Mouse (Mus musculus): ENCODE measurements around the gene Cd164. TPM values are rescaled to one million over a fixed set of nuclear protein-coding genes. Genes with fewer than 3 reads are reported as not detected.
A peak's percentile ranks its signal among the peaks of the same experiment; 100 is the strongest.
"Not testable (repeated sequence)": the region's sequence is repeated elsewhere in the genome, so short reads cannot be mapped to it uniquely, and the experiment has no call there.

Cd164 gene
- total RNA-seq, 2 experiments from 2014 or later: 52.3 to 87.6 TPM

DNA sequence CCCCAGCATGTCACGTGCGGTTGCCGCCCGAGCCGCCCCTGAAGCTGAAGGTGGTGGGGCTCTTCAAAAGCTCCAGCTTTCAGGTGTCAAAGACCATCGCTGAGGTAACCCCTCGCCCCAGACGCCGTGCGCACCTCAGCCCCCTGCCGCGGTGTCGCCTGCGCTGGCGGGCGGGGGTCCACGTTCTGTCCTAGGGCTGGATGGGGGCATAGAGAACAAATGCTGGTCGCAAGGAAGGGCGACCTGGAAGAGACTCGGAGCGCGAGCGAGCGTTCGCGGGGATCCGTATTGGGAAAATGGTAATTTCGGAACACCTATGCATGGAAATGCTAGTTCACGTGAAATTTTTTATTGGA is 28.7 kb upstream of the Cd164 start:
- no peak for ATAC-seq (replicated peaks; ENCODE audit: low FRiP score, poor library complexity, severe bottlenecking)

GRCm38 (mm10) chr10:41491111-41491510 is 28.1 kb upstream of the Cd164 start:
- no peak for ATAC-seq (replicated peaks; ENCODE audit: low FRiP score, poor library complexity, severe bottlenecking)

DNA sequence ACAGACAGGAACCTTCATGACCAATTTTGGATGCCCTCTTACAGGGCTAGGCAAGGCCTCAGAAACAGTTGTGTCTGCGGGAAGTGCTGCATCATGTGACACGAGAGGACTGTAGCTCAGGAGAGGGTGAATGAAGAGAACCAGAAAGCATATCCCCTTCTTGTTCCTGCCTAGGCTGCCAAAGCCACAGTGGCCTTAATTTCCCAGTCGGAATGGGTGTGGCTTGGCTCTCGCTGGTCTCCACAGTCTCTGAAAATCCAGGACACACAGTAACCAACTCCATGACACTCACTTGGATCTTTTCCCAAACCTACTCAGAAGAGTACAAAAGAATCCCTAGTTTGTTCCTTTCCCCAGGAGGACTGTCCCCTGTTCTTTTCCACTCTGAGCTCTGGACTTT is 18.3 kb upstream of the Cd164 start:
- no peak for ATAC-seq (replicated peaks; ENCODE audit: low FRiP score, poor library complexity, severe bottlenecking)

DNA sequence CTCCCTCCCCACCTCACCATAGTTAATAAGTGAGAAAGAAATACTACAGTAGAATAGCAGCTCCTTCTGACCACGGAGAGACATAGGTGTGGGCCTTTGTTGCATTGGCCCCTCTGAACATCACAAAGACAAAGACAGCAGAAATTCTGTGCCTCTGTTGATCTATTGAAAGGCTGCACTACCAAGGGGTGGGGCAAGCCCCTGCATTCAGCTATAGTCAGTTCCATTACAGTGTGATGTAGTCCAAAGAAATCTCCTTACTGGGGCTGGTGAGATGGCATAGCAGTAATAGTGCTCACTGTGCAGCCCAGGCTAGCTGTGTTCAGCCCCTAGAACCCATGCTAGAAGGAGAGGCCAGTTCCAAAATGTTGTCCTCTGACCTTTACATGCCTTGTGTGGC is 14.2 kb upstream of the Cd164 start:
- ATAC-seq (replicated peaks; ENCODE audit: low FRiP score, poor library complexity, severe bottlenecking): no peak

DNA sequence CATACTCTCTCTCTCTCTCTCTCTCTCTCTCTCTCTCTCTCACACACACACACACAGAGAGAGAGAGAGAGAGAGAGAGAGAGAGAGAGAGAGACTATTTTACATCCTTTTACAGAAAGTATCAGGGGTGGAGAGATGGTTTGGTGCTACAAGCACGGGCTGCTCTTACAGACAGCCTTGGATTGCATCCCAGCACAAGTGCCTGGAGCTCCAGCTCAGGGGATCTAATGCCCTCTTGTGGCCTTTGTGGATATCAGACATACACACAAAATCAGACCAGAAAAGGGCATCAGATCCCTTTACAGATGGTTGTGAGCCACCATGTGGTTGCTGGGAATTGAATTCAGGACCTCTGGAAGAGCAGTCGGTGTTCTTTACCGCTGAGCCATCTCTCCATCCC is 13.8 kb upstream of the Cd164 start:
- ATAC-seq (replicated peaks; ENCODE audit: low FRiP score, poor library complexity, severe bottlenecking): not testable (repeated sequence)

DNA sequence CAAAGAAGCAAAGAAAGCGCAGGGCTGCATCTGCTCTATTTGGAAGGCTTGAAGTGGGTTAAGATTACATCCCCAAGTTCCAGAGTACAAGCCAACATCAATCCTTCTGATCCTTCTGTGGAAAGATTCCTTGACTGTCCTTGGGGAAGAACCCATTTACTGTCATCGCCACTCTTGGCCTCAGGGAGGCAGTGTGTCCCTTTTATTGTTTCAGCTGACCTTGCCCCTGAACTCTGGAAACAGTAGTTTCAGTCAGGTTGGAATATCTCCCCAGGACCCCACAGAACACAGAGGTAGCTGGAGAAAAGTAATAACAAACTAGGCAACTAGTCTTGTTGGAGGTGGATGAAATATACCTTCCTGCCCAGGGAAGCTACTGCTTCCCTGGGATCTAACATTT is 10.1 kb upstream of the Cd164 start:
- no peak for ATAC-seq (replicated peaks; ENCODE audit: low FRiP score, poor library complexity, severe bottlenecking)

DNA sequence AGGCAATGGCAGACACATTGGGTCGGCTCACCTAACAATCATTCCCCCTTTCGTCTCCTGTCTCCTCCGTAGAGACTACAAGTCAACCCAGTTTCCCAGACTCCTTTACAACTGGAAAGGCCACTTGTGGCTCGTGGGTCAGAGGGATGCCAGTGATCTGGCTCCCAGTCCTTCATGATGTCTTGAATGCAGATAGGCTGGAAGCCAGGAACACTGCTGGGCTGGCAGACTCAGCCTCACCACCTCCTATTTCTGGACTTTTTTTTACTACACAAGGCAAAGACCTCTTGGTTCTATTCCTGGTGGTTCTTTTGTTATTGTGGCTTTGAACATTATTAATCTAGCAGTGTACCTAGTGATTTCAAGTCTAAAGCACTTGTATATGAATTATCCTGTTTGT is 4.9 kb upstream of the Cd164 start:
- no peak for ATAC-seq (replicated peaks; ENCODE audit: low FRiP score, poor library complexity, severe bottlenecking)

- ATAC-seq (replicated peaks; ENCODE audit: low FRiP score, poor library complexity, severe bottlenecking): no peak
Measured at GRCm38 (mm10) chr10:41514921-41515320, 4.3 kb upstream of the Cd164 start.

DNA sequence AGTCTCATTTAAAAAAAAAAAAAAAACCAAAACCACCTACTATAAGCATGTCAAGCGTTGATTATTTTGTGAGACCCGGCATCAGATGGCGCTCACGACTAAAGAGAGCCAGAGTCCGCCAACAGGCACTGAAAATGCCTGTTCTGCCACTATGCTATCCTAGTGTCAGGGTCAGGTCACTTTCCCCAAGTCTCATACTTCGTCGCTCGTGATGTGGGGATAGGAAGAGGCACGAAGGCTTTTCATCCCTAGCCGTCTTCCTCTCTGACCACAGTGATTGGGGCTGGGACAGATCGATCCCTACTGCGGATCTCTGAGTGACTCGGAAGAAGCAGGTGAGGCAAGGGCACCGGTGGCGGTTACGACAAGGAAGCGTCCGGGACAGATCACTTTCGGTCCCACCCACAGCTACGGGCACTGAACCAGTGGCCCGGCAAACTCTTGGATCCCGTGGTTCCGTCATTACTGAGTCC is 670 bp upstream of the Cd164 start:
- peak; percentile 78 for ATAC-seq (replicated peaks; ENCODE audit: low FRiP score, poor library complexity, severe bottlenecking)

DNA sequence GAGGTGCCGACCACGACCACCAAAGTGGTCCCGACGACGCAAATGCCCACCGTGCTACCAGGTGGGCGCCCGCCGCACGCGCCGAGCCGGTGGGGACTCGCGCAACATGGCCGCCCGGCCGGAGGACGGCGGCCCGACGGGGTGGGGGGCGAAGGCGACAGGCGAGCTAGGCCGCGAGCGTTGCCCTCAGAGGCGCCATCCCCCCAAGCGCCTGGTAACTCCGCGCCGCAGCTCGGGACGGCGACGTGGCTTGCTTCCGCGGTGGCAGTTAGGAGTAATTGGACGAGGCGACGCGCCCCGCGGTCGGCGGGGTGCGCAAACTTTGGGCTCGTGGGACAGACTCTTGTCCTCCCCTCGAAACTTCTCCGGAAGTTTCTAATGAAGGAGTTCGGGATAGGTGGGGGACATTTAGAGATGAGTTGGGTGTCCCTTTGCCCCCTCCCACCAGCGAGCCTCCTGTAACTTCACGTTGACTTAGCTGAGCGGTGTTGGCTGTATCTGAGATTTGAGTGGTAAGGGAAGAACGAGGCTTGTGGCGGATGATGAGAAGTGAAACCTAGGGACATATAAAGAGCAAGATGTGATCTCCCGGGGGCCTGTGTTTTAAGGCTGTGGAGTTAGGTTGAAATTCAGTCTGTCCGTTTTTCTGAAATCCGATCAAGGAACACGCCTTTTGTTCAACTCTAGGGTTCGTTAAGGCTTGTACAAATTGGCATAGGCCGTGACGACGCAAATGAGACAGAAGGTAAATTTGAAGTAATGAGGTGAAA is 611 bp downstream of the Cd164 start:
- ATAC-seq (replicated peaks; ENCODE audit: low FRiP score, poor library complexity, severe bottlenecking): peak; percentile 37; the same call in 1 of the 2 replicates

DNA sequence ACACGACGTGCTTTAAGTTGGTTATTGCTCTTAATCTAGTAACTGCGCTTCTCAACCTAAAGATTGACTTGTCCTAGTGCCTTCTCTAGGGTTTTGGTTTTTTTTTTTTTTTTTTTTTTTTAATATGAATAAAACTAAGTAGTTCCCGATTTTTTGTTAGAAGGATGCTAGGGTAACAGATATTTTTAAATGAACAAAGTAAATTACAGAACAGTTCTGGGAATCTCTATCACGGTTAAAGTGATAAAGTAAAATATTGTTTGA is 1.1 kb downstream of the Cd164 start:
- no peak for ATAC-seq (replicated peaks; ENCODE audit: low FRiP score, poor library complexity, severe bottlenecking)

- no peak for ATAC-seq (replicated peaks; ENCODE audit: low FRiP score, poor library complexity, severe bottlenecking)
Measured at GRCm38 (mm10) chr10:41523386-41523785, 4.2 kb downstream of the Cd164 start.

GRCm38 (mm10) chr10:41525696-41526095 is 6.5 kb downstream of the Cd164 start:
- ATAC-seq (replicated peaks; ENCODE audit: low FRiP score, poor library complexity, severe bottlenecking): no peak

GRCm38 (mm10) chr10:41529972-41530371 is 10.8 kb downstream of the Cd164 start:
- no peak for ATAC-seq (replicated peaks; ENCODE audit: low FRiP score, poor library complexity, severe bottlenecking)

- no peak for ATAC-seq (replicated peaks; ENCODE audit: low FRiP score, poor library complexity, severe bottlenecking)
Measured at GRCm38 (mm10) chr10:41535991-41536390, 16.8 kb downstream of the Cd164 start.

GRCm38 (mm10) chr10:41536714-41537113 is 17.5 kb downstream of the Cd164 start:
- no peak for ATAC-seq (replicated peaks; ENCODE audit: low FRiP score, poor library complexity, severe bottlenecking)

- no peak for ATAC-seq (replicated peaks; ENCODE audit: low FRiP score, poor library complexity, severe bottlenecking)
Measured at GRCm38 (mm10) chr10:41537226-41537982, 18.2 kb downstream of the Cd164 start.

GRCm38 (mm10) chr10:41537983-41538330 is 18.7 kb downstream of the Cd164 start:
- ATAC-seq (replicated peaks; ENCODE audit: low FRiP score, poor library complexity, severe bottlenecking): no peak

GRCm38 (mm10) chr10:41538986-41539385 is 19.8 kb downstream of the Cd164 start:
- ATAC-seq (replicated peaks; ENCODE audit: low FRiP score, poor library complexity, severe bottlenecking): no peak

DNA sequence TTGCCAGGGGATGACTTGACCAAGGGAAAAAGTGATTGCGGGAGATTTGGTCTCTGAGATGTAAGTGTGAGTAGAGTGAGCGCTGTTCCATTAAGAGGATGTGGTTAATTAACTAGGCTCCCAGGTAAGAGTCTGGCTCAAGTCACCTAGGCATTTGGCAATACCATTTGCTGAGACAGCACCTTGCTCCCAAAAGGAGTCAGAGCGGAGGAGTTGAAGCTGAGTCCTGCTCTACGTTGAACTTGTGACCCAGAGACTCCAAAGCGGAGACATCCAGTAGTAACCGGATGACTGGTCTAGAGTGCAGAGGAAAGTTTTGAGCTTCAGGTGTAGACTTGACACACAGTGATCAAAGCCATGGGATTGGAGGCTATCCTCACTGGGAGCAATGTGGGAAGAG is 22.8 kb downstream of the Cd164 start:
- ATAC-seq (replicated peaks; ENCODE audit: low FRiP score, poor library complexity, severe bottlenecking): no peak

- ATAC-seq (replicated peaks; ENCODE audit: low FRiP score, poor library complexity, severe bottlenecking): no peak
Measured at GRCm38 (mm10) chr10:41543439-41543838, 24.2 kb downstream of the Cd164 start.

DNA sequence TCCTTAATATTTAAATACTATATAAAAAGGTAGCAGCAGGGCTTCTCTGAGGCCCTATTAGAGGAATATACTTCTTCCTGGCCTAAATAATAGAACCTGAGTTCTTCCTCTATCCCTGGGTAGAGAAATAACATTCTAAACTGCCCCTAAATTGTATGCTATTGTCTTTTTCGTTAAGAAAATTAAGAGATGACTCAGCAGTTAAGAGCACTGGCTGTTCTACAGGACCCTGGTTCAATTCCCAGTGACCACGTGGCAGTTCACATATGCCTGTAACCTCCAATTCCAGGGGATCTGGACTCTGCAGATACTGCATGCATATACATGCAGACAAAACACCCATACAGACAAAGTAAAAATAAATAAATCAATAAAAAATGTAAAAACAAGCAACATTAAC is 24.6 kb downstream of the Cd164 start:
- ATAC-seq (replicated peaks; ENCODE audit: low FRiP score, poor library complexity, severe bottlenecking): no peak

Data from erythroid progenitor cell, adult 5-6 weeks (primary cell).